Mouse (Mus musculus): Measurements from ENCODE around the gene Gm3029.
"Not testable (repeated sequence)": the region's sequence is repeated elsewhere in the genome, so short reads cannot be mapped to it uniquely, and the experiment has no call there.

Gm3029 gene

GRCm38 (mm10) chr14:3931456-3931855 lies at the start of gene Gm3029:
Gene Gm3029, plus strand, starts transcription at chr14:3931756.
- DNase-seq (ENCODE audit: low spot score), result not testable (repeated sequence)

GRCm38 (mm10) chr14:3883872-3884271 lies 47.7 kb upstream of the Gm3029 start, which contains the start of gene Gm2916:
Gene Gm2916, plus strand, starts transcription at chr14:3884172.
- not testable (repeated sequence) for DNase-seq (ENCODE audit: low spot score)

- not testable (repeated sequence) for DNase-seq (ENCODE audit: low spot score)
Measured at GRCm38 (mm10) chr14:3963247-3963646, 31.7 kb downstream of the Gm3029 start, which contains the start of gene Gm3095. Gene Gm3095, plus strand, starts transcription at chr14:3963547.

All from layer of hippocampus, adult 11-12 months (tissue).